Mouse (Mus musculus) neutrophil, adult 59 days (primary cell): ENCODE measurements around the gene Itpa. TPM values are rescaled to one million over a fixed set of nuclear protein-coding genes. Genes with fewer than 3 reads are reported as not detected.

Experiments used
- total RNA-seq, 2 experiments: library from RNA; stranded (reverse); gene quantifications; 1 replicate in 1 of 2; 2 replicates in 1 of 2; pipeline ENCODE4 v1.2.4; 2023

Gene Itpa
- total RNA-seq, result 1 to 10 TPM; 9.3 to 9.5 TPM

DNA sequence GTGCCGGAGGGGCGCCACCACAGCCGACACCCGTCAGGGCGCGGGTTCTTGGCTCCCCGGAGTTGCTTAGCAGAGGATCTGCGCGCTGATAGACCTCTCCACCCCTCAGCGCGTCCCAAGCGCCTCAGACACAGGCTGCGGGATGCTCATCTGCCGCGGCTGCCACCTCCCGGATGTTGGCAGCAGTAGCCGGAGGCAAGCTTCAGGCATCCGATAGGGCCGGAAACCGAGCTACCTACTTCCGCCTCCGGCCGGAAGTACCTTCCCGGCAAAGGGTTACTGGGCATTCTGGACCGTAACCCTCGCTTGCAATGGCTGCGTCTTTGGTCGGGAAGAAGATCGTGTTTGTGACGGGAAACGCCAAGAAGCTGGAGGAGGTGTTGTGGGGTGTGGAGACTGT is at the start of gene Itpa:
TSS of gene Itpa (plus strand) at position 52 of the 400 bp plus-strand sequence.

DNA sequence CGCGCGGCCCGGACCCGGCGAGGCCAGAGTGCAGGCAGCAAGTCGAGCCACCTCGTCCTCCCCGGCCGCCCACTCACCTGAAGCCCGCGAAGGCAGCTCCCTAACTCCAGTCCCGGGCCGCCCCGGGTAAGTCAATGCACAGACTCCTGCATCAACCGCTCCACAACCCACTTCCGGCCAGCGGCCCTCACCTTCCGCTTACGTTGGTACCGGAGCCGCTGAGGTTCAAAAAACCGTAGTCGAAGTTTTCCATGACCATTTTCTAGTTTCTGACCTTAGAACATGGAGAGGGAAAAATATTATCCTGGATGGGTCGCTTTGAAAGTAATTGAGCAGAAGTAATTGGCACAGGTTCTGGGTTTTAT is 37.6 kb upstream of the Itpa start, which contains the start of the genes Fastkd5 and Ubox5:
TSS of gene Fastkd5 (minus strand) at position 189 of the 365 bp plus-strand sequence.
TSS of gene Ubox5 (minus strand) at position 200 of the 365 bp plus-strand sequence.

DNA sequence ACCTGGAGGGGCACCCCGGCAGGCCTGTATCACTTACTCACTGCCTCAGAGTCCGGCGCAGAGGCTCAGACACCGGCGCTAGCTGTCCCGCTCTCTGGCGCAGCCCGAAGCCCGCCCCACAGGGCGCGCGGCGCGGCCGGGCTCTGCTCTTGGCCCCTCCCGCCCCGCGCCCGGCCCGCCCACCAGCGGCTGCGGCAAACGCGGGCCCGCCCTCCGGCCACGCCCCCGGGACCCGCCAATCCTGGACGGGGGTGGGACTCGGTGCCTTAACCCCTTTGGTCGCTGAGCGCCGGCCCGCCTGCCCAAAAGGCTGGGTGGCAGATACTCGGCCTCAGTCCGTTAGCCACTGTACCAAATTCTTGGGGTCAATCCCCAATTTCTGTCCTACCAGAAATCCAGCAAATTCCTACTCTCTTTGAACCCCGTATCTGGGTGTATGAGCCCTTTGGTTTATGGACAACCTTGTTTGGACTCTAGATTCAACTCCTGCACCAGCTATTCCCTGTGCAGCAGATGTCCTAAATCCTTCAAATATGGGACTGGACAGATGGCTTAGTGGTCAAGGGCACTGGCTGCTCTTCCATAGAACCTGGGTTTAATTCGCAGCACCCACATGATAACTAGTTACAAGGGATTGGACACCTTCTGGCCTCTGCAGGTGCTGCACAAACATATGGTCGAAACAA is 24.6 kb upstream of the Itpa start, which contains the start of gene Lzts3:
TSS of gene Lzts3 (minus strand) at position 120 of the 686 bp plus-strand sequence.

DNA sequence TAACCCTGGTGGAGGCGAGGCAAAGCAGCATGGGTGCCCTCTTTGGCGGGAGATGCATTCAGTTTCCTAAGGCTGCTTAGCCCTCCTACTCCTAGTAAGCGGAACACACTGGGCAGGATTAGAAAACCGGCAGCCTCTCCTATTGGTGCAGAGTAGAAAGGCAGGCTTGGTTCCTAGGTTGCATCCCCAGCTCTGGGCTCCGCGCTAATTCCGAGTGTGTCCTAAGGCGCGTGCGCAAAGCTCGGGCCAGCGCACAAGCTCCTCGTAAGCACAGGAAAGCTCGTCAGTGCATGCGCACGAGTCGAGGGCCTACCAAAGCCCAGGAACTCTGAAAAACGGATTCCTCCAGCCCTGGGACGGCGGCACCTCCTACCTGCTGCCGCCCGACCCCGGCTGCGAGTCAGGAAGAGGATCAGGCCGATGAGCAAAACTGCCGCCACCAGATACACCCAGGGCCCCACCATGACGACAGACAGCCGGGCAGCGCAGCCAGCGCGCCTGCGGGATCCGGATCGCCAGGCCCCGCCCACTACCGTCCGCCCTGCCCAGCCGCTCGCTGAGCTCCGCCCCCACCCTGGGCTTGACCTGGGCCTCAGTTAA is 3.2 kb upstream of the Itpa start, which contains the start of gene Ddrgk1:
TSS of gene Ddrgk1 (minus strand) at position 558 of the 600 bp plus-strand sequence.

DNA sequence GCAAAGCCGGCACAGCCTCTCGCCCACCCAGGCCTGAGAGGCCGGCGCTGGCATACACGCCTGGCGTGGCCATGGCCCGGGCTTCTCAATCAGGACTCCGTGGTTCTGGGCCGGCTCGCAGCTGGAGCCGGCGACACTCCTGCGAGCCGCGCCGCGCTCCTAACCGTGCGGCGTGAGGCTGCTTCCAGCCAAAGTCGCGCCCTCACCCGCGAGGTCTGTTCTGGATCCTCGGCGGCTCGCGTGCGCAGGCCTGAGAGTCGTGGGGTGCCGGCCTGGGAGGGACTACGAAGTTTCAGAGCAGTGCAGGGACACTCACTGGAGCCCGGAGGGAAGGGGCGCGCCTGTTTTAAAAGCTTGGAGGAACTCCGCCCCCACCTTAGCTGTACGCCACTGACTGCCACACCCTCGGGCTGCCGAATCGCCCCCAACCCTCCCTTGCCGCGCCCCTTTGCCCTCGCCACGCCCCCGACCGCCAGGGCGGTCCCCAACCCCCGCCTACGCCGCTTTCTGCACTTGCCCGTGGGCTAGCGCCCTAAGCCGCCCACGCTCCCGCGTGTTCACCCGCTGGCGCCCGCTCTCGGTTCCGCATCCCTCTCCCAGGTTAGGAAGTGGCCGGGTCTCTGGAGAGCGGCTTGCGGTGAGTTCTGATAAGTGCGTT is 29.9 kb downstream of the Itpa start, which contains the start of gene Slc4a11:
TSS of gene Slc4a11 (minus strand) at position 367 of the 658 bp plus-strand sequence.

Other genes starting within 250 kb of the Itpa start
- gene Vps16, start 243.3 kb upstream of the Itpa start, total RNA-seq, result 10 to 100 TPM; 61.4 to 71.7 TPM
- 10 to 100 TPM; 13.5 to 16.4 TPM for gene Pced1a, start 242.9 kb upstream of the Itpa start, total RNA-seq
- 10 to 100 TPM; 80.7 to 83.5 TPM for gene Ptpra, start 217.3 kb upstream of the Itpa start, total RNA-seq
- 10 to 100 TPM; 28.4 to 29.3 TPM for gene Mrps26, start 103.9 kb upstream of the Itpa start, total RNA-seq
- gene Oxt, start 91.4 kb upstream of the Itpa start, total RNA-seq, result not detected
- not detected for gene Avp, start 85.1 kb upstream of the Itpa start, total RNA-seq
- 1 to 10 TPM; 3.8 to 4.4 TPM for gene Fastkd5, start 37.6 kb upstream of the Itpa start, total RNA-seq
- gene Ubox5, start 37.6 kb upstream of the Itpa start, total RNA-seq, result 1 to 10 TPM; 2.8 to 3.2 TPM
- gene Lzts3, start 24.8 kb upstream of the Itpa start, total RNA-seq, result under 1 TPM; 0.73 to 0.78 TPM
- gene Ddrgk1, start 3.0 kb upstream of the Itpa start, total RNA-seq, result 10 to 100 TPM; 35.6 to 38.1 TPM
- not detected for gene Slc4a11, start 29.9 kb downstream of the Itpa start, total RNA-seq
- gene 4930402H24Rik, start 238.8 kb downstream of the Itpa start, total RNA-seq, result 10 to 100 TPM; 16.3 to 18.3 TPM
- 10 to 100 TPM; 50.3 to 54.3 TPM for gene Atrn, start 238.9 kb downstream of the Itpa start, total RNA-seq